Mouse (Mus musculus) CH12.LX (cell line): ENCODE measurements around the gene Gm5678. TPM values are rescaled to one million over a fixed set of nuclear protein-coding genes. Genes with fewer than 3 reads are reported as not detected.

Experiments used
- DNase-seq: peaks from one replicate; pipeline ENCODE4 v3.0.0-alpha.2; 2013; ENCODE audit errors: extremely low read depth
- H3K27ac ChIP-seq: 2 replicates; pipeline ENCODE4 v1.5.1; 2012; ENCODE audit warnings: low read depth, mild to moderate bottlenecking, control low read depth, moderate library complexity; ENCODE audit not compliant: insufficient read depth
- H3K27me3 ChIP-seq: replicated peaks from 2 replicates; pipeline ENCODE3; 2012; ENCODE audit warnings: inconsistent platforms
- H3K36me3 ChIP-seq, 2 experiments: replicated peaks in 1 of 2; 2 replicates each; pipeline versions ENCODE3 to v1.6.1; 2012; ENCODE audit warnings: inconsistent platforms in 1 of 2, low read length in 1 of 2, mild to moderate bottlenecking in 1 of 2, mixed read lengths in 1 of 2, moderate library complexity in 1 of 2; ENCODE audit not compliant: control insufficient read depth in 1 of 2, insufficient read depth in 1 of 2
- H3K4me1 ChIP-seq, 2 experiments: 2 replicates each; pipeline ENCODE4 v1.6.1; 2012; ENCODE audit warnings: inconsistent platforms in 1 of 2, moderate library complexity in 1 of 2; ENCODE audit not compliant: insufficient read depth in 2 of 2, control insufficient read depth in 1 of 2
- H3K4me2 ChIP-seq: 2 replicates; pipeline ENCODE4 v1.6.1; 2012; ENCODE audit warnings: low read depth, mild to moderate bottlenecking, control low read depth; ENCODE audit not compliant: poor library complexity, insufficient read depth, severe bottlenecking
- H3K4me3 ChIP-seq, 3 experiments: fragments of 150-350 bp in 1 of 3; sonication (generic) in 1 of 3; replicated peaks in 1 of 3; 2 replicates each; pipeline versions ENCODE3 to v1.5.1; 2011 to 2012; ENCODE audit warnings: low read depth in 2 of 3, low read length in 2 of 3, mild to moderate bottlenecking in 2 of 3, moderate library complexity in 2 of 3, control low read depth in 1 of 3, improper control_type of control experiment in 1 of 3, inconsistent platforms in 1 of 3, mixed read lengths in 1 of 3; ENCODE audit not compliant: poor library complexity in 1 of 3
- H3K79me2 ChIP-seq: replicated peaks from 2 replicates; pipeline ENCODE4 v1.6.1; 2012; ENCODE audit warnings: mild to moderate bottlenecking, moderate library complexity; ENCODE audit not compliant: control insufficient read depth, poor library complexity, insufficient read depth, severe bottlenecking; ENCODE audit errors: extremely low read depth
- H3K9ac ChIP-seq: 2 replicates; pipeline ENCODE4 v1.6.1; 2012; ENCODE audit warnings: low read depth, mild to moderate bottlenecking, control low read depth, moderate library complexity; ENCODE audit not compliant: insufficient read depth
- H3K9me3 ChIP-seq: replicated peaks from 2 replicates; pipeline ENCODE3; 2012; ENCODE audit warnings: low read length, inconsistent platforms, mixed read lengths
- CHD1 ChIP-seq: IDR thresholded peaks from 2 replicates; pipeline ENCODE4 v1.6.1; 2012; ENCODE audit warnings: low read depth, low read length, improper control_type of control experiment, inconsistent platforms
- CHD2 ChIP-seq: IDR thresholded peaks from 2 replicates; pipeline ENCODE4 v1.6.1; 2011; ENCODE audit warnings: low read length, improper control_type of control experiment
- EP300 ChIP-seq: IDR thresholded peaks from 2 replicates; pipeline ENCODE4 v1.6.1; 2011; ENCODE audit warnings: low read length, improper control_type of control experiment
- ETS1 ChIP-seq: conservative IDR thresholded peaks from 2 replicates; pipeline ENCODE4 v1.6.1; 2012; ENCODE audit warnings: low read depth, mild to moderate bottlenecking, inconsistent platforms, low read length, improper control_type of control experiment, moderate library complexity
- GABPA ChIP-seq: IDR thresholded peaks from 2 replicates; pipeline ENCODE4 v1.6.1; 2012; ENCODE audit warnings: low read depth, low read length, improper control_type of control experiment, inconsistent platforms; ENCODE audit not compliant: insufficient replicate concordance
- HCFC1 ChIP-seq: IDR thresholded peaks from 2 replicates; pipeline ENCODE4 v1.6.1; 2012; ENCODE audit warnings: low read depth, mild to moderate bottlenecking, inconsistent platforms, low read length, improper control_type of control experiment
- KAT2A ChIP-seq: IDR thresholded peaks from 2 replicates; pipeline ENCODE4 v1.6.1; 2012; ENCODE audit warnings: low read length, improper control_type of control experiment, inconsistent platforms; ENCODE audit not compliant: insufficient replicate concordance
- MAFK ChIP-seq: IDR thresholded peaks from 2 replicates; pipeline ENCODE4 v1.6.1; 2011; ENCODE audit warnings: low read length, improper control_type of control experiment; ENCODE audit not compliant: insufficient replicate concordance
- MAX ChIP-seq: IDR thresholded peaks from 2 replicates; pipeline ENCODE4 v1.6.1; 2011; ENCODE audit warnings: low read length, improper control_type of control experiment
- MEF2A ChIP-seq: IDR thresholded peaks from 2 replicates; pipeline ENCODE4 v1.6.1; 2014; ENCODE audit warnings: low read depth, mild to moderate bottlenecking, inconsistent platforms, low read length, improper control_type of control experiment, borderline replicate concordance
- MXI1 ChIP-seq: IDR thresholded peaks from 2 replicates; pipeline ENCODE4 v1.6.1; 2011; ENCODE audit warnings: mild to moderate bottlenecking, low read depth, low read length, improper control_type of control experiment
- NRF1 ChIP-seq: IDR thresholded peaks from 2 replicates; pipeline ENCODE4 v1.6.1; 2014; ENCODE audit warnings: low read depth, mild to moderate bottlenecking, inconsistent platforms, low read length, improper control_type of control experiment, moderate library complexity
- POLR2A ChIP-seq: IDR thresholded peaks from 2 replicates; pipeline ENCODE4 v1.6.1; 2011; ENCODE audit warnings: low read depth, mild to moderate bottlenecking, improper control_type of control experiment, low read length
- POLR2AphosphoS2 ChIP-seq: IDR thresholded peaks from 2 replicates; pipeline ENCODE4 v1.6.1; 2011; ENCODE audit warnings: low read depth, low read length, improper control_type of control experiment
- RAD21 ChIP-seq: IDR thresholded peaks from 2 replicates; pipeline ENCODE4 v1.6.1; 2011; ENCODE audit warnings: low read depth, mild to moderate bottlenecking, low read length, improper control_type of control experiment, moderate library complexity
- SIN3A ChIP-seq: IDR thresholded peaks from 2 replicates; pipeline ENCODE4 v1.6.1; 2012; ENCODE audit warnings: low read length, improper control_type of control experiment, inconsistent platforms
- TBP ChIP-seq: conservative IDR thresholded peaks from 2 replicates; pipeline ENCODE4 v1.6.1; 2011; ENCODE audit warnings: low read depth, low read length, improper control_type of control experiment
- UBTF ChIP-seq: IDR thresholded peaks from 2 replicates; pipeline ENCODE4 v1.6.1; 2012; ENCODE audit warnings: low read depth, mild to moderate bottlenecking, inconsistent platforms, low read length, improper control_type of control experiment, moderate library complexity
- USF1 ChIP-seq: IDR thresholded peaks from 2 replicates; pipeline ENCODE4 v1.6.1; 2014; ENCODE audit warnings: low read depth, mild to moderate bottlenecking, inconsistent platforms, low read length, improper control_type of control experiment
- USF2 ChIP-seq: conservative IDR thresholded peaks from 2 replicates; pipeline ENCODE4 v1.6.1; 2011; ENCODE audit warnings: low read depth, low read length, improper control_type of control experiment
- ZC3H11A ChIP-seq: IDR thresholded peaks from 2 replicates; pipeline ENCODE4 v1.6.1; 2012; ENCODE audit warnings: low read depth, mild to moderate bottlenecking, inconsistent platforms, low read length, improper control_type of control experiment
- ZKSCAN1 ChIP-seq: IDR thresholded peaks from 2 replicates; pipeline ENCODE4 v1.6.1; 2012; ENCODE audit warnings: low read depth, inconsistent platforms, low read length, improper control_type of control experiment, borderline replicate concordance
- ZMIZ1 ChIP-seq: IDR thresholded peaks from 2 replicates; pipeline ENCODE4 v1.6.1; 2012; ENCODE audit warnings: low read depth, mild to moderate bottlenecking, inconsistent platforms, low read length, improper control_type of control experiment
- dilution Hi-C: fragments of 300-500 bp; cut with MboI; formaldehyde crosslinking; loops from 2 replicates; pipeline ENCODE4 v1.14.3; 2020; ENCODE audit warnings: low sequenced_read_pairs; ENCODE audit not compliant: extremely low pct_unique_long_range_greater_than_20kb, extremely low pct_ligation_motif_present
- in situ Hi-C: fragments of 300-500 bp; cut with MboI; formaldehyde crosslinking; loops from 3 replicates; pipeline ENCODE4 v1.14.3; 2019; ENCODE audit warnings: low sequenced_read_pairs, low pct_ligation_motif_present, low pct_unique_long_range_greater_than_20kb, mixed read lengths
- polyA plus RNA-seq: library from polyadenylated mRNA; unstranded; fragments of >175 nt; gene quantifications from 2 replicates; pipeline ENCODE4 v1.2.1, GENCODE M21; 2012; ENCODE audit warnings: low read depth; ENCODE audit not compliant: insufficient read length
- total RNA-seq, 2 experiments: library from RNA; depleted of rRNA; stranded (reverse); fragments of 300-350 nt in 1 of 2; fragments of >200 nt in 1 of 2; gene quantifications; 2 replicates each; pipeline ENCODE4 v1.2.3; 2012 to 2014

Gm5678 gene
- total and polyA plus RNA-seq, 3 experiments, result not detected

DNA sequence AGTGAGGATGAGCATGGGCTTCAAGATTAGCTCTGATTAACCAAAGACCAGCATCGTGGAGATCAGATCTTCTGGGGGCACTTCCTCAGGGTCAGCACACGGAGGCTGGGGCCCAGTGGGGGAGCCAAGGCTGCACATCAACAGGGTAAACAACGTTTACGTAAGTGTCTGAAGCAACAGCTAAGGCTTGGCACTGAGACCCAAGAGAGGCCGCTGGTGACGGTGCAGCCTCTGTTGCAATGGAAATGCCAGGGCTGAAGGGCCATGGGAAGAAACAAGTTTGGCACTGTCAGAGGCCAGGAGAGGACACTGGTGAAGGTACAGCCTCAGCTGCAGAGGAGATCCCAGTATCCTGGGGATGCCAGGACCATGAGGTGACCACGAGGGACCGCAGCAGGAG is 34.5 kb upstream of the Gm5678 start:
- no peak overlapping the region for H3K27ac ChIP-seq
- H3K9ac ChIP-seq, result no peak overlapping the region
- TF ChIP-seq CHD2 (no peak), GABPA (no peak), HCFC1 (no peak), SIN3A (no peak), CHD1 (no peak), ZC3H11A (no peak), ZMIZ1 (no peak), USF2 (no peak), POLR2A (no peak), TBP (no peak), ETS1 (no peak), EP300 (no peak), NRF1 (no peak), RAD21 (no peak), MXI1 (no peak), POLR2AphosphoS2 (no peak), MAFK (no peak), MAX (no peak), USF1 (no peak)
- H3K4me1 ChIP-seq, result no peaks in the 10 kb centered on the region
- dilution Hi-C loops (no loop called here), in situ Hi-C loops (no loop called here)
- H3K36me3 ChIP-seq, result peaks cover 47 to 83% of the 10 kb centered on the region in 2 experiments
- H3K79me2 ChIP-seq, result no peaks in the 10 kb centered on the region
- no peak for DNase-seq
- H3K9me3 ChIP-seq, result no peaks in the 10 kb centered on the region
- no peaks in the 10 kb centered on the region for H3K27me3 ChIP-seq
- no peak overlapping the region for H3K4me2 ChIP-seq
- no peak overlapping the region for H3K4me3 ChIP-seq

DNA sequence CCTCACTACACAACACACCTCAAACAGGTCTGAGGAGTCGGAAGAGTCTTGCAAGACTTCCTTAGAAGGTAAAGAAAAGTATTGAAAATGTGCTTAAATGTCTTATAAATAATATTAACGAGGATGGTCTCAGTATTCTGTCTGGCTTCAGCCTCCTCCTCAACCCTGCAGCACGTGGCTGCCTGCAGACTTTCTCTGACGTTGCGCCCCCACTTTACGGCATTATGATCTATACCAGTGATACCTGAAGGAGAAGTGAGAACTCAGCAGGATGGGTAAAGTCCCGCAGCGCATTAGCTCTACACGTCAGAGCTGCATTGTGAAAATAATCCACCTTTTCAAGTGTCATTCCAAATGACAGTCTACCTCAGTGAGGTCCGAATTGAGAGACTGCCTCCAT is 33.4 kb upstream of the Gm5678 start:
- no peaks in the 10 kb centered on the region for H3K79me2 ChIP-seq
- in situ Hi-C loops (no loop called here), dilution Hi-C loops (no loop called here)
- no peaks in the 10 kb centered on the region for H3K4me1 ChIP-seq
- DNase-seq, result no peak
- peaks cover 47 to 87% of the 10 kb centered on the region in 2 experiments for H3K36me3 ChIP-seq
- H3K4me3 ChIP-seq, result no peak overlapping the region
- no peak overlapping the region for H3K9ac ChIP-seq
- no peak for TF ChIP-seq ZKSCAN1
- TF ChIP-seq ZMIZ1, result no peak
- no peak for TF ChIP-seq CHD2
- TF ChIP-seq POLR2AphosphoS2, result no peak
- TF ChIP-seq NRF1, result no peak
- no peak for TF ChIP-seq MXI1
- TF ChIP-seq KAT2A, result no peak
- no peak for TF ChIP-seq MEF2A
- TF ChIP-seq UBTF, result no peak
- TF ChIP-seq MAFK, result no peak
- TF ChIP-seq USF2, result no peak
- no peak overlapping the region for H3K4me2 ChIP-seq
- H3K9me3 ChIP-seq, result no peaks in the 10 kb centered on the region
- no peaks in the 10 kb centered on the region for H3K27me3 ChIP-seq
- no peak overlapping the region for H3K27ac ChIP-seq
